Mouse (Mus musculus): ENCODE data around the gene Zc3h7b. TPM values are rescaled to one million over a fixed set of nuclear protein-coding genes. Genes with fewer than 3 reads are reported as not detected.

Gene Zc3h7b
- polyA plus RNA-seq, 1 experiment from 2014 or later: 57.6 TPM

- 91% methylated on average over 7 of the region's 7 CpGs for WGBS
- Histone ChIP-seq H3K4me1 (replicated peaks; ENCODE audit: control insufficient read depth, insufficient read depth, low read length) (no peaks in the 10 kb centered on the region), H3K4me3 (ENCODE audit: low read depth, low read length) (no peak overlapping the region), H3K4me2 (ENCODE audit: low read depth, low read length, severe bottlenecking) (no peak overlapping the region), H3K36me3 (ENCODE audit: control insufficient read depth, insufficient read depth, low read length) (no peaks in the 10 kb centered on the region), H3K27ac (ENCODE audit: low read depth, low read length) (no peak overlapping the region), H3K9ac (ENCODE audit: low read length) (no peak overlapping the region), H3K9me3 (ENCODE audit: control insufficient read depth, low read length) (no peaks in the 10 kb centered on the region), H3K27me3 (ENCODE audit: control insufficient read depth, insufficient read depth, low read length) (no peaks in the 10 kb centered on the region)
- ATAC-seq (replicated peaks; ENCODE audit: low FRiP score) (no peak), DNase-seq (ENCODE audit: low spot score) (no peak)
Measured at GRCm38 (mm10) chr15:81842275-81842674, 97.4 kb downstream of the Zc3h7b start.

- Histone ChIP-seq H3K9ac (ENCODE audit: low read length) (no peak overlapping the region), H3K4me1 (replicated peaks; ENCODE audit: control insufficient read depth, insufficient read depth, low read length) (no peaks in the 10 kb centered on the region), H3K4me2 (ENCODE audit: low read depth, low read length, severe bottlenecking) (no peak overlapping the region), H3K36me3 (ENCODE audit: control insufficient read depth, insufficient read depth, low read length) (no peaks in the 10 kb centered on the region; the same call in 1 of the 2 replicates), H3K27ac (ENCODE audit: low read depth, low read length) (no peak overlapping the region), H3K4me3 (ENCODE audit: low read depth, low read length) (no peak overlapping the region), H3K27me3 (ENCODE audit: control insufficient read depth, insufficient read depth, low read length) (no peaks in the 10 kb centered on the region), H3K9me3 (ENCODE audit: control insufficient read depth, low read length) (no peaks in the 10 kb centered on the region)
- ATAC-seq (replicated peaks; ENCODE audit: low FRiP score) (no peak), DNase-seq (ENCODE audit: low spot score) (no peak)
- WGBS: 64% methylated on average over 5 of the region's 5 CpGs
Measured at GRCm38 (mm10) chr15:81845033-81845625, 100.3 kb downstream of the Zc3h7b start.

GRCm38 (mm10) chr15:81845724-81846123, 100.9 kb downstream of the Zc3h7b start:
- Histone ChIP-seq H3K4me2 (ENCODE audit: low read depth, low read length, severe bottlenecking) (no peak overlapping the region), H3K9ac (ENCODE audit: low read length) (no peak overlapping the region), H3K4me1 (replicated peaks; ENCODE audit: control insufficient read depth, insufficient read depth, low read length) (no peaks in the 10 kb centered on the region), H3K36me3 (ENCODE audit: control insufficient read depth, insufficient read depth, low read length) (peaks cover 2% of the 10 kb centered on the region; the same call in 1 of the 2 replicates), H3K4me3 (ENCODE audit: low read depth, low read length) (no peak overlapping the region), H3K27ac (ENCODE audit: low read depth, low read length) (no peak overlapping the region), H3K27me3 (ENCODE audit: control insufficient read depth, insufficient read depth, low read length) (no peaks in the 10 kb centered on the region), H3K9me3 (ENCODE audit: control insufficient read depth, low read length) (no peaks in the 10 kb centered on the region)
- WGBS: 35% methylated on average over 4 of the region's 4 CpGs
- ATAC-seq (replicated peaks; ENCODE audit: low FRiP score) (no peak), DNase-seq (ENCODE audit: low spot score) (no peak)

Other genes with a start within 250 kb of the Zc3h7b start
- 31.1 and 33.8 TPM in 2 replicates for gene Ep300, start 159.7 kb upstream of the Zc3h7b start, polyA plus RNA-seq (2014; fragmentation: Nextera tagmentation; extraction: Ambion mirVana)
- gene L3mbtl2, start 81.2 kb upstream of the Zc3h7b start, polyA plus RNA-seq (2014; fragmentation: Nextera tagmentation; extraction: Ambion mirVana): 39.3 and 43.6 TPM in 2 replicates
- gene Chadl, start 47.8 kb upstream of the Zc3h7b start, polyA plus RNA-seq (2014; fragmentation: Nextera tagmentation; extraction: Ambion mirVana): 3.3 and 4.0 TPM in 2 replicates
- gene Rangap1, start 473 bp downstream of the Zc3h7b start, polyA plus RNA-seq (2014; fragmentation: Nextera tagmentation; extraction: Ambion mirVana): 172 and 188 TPM in 2 replicates
- 16.8 and 17.4 TPM in 2 replicates for gene Tef, start 57.4 kb downstream of the Zc3h7b start, polyA plus RNA-seq (2014; fragmentation: Nextera tagmentation; extraction: Ambion mirVana)
- gene Tob2, start 113.7 kb downstream of the Zc3h7b start, polyA plus RNA-seq (2014; fragmentation: Nextera tagmentation; extraction: Ambion mirVana): 22.1 and 23.6 TPM in 2 replicates
- gene Phf5a, start 126.9 kb downstream of the Zc3h7b start, polyA plus RNA-seq (2014; fragmentation: Nextera tagmentation; extraction: Ambion mirVana): 186 and 216 TPM in 2 replicates
- gene Aco2, start 127.3 kb downstream of the Zc3h7b start, polyA plus RNA-seq (2014; fragmentation: Nextera tagmentation; extraction: Ambion mirVana): 169 and 171 TPM in 2 replicates
- 65.1 and 80.5 TPM in 2 replicates for gene Polr3h, start 181.2 kb downstream of the Zc3h7b start, polyA plus RNA-seq (2014; fragmentation: Nextera tagmentation; extraction: Ambion mirVana)
- gene Csdc2, start 191.7 kb downstream of the Zc3h7b start, polyA plus RNA-seq (2014; fragmentation: Nextera tagmentation; extraction: Ambion mirVana): 16.6 and 20.1 TPM in 2 replicates
- 35.1 and 36.9 TPM in 2 replicates for gene Pmm1, start 215.9 kb downstream of the Zc3h7b start, polyA plus RNA-seq (2014; fragmentation: Nextera tagmentation; extraction: Ambion mirVana)
- gene 1700029P11Rik, start 235.5 kb downstream of the Zc3h7b start, polyA plus RNA-seq (2014; fragmentation: Nextera tagmentation; extraction: Ambion mirVana): not detected in 2 replicates
- 72.9 and 80.6 TPM in 2 replicates for gene Xrcc6, start 242.8 kb downstream of the Zc3h7b start, polyA plus RNA-seq (2014; fragmentation: Nextera tagmentation; extraction: Ambion mirVana)